Mouse (Mus musculus): Measurements from ENCODE around the gene Cab39l.

Cab39l gene

GRCm38 (mm10) chr14:59627142-59627680 is 186.4 kb downstream of the Cab39l start:
- in situ Hi-C loops (cut with MboI, MseI): no loop called here

- in situ Hi-C loops (cut with MboI, MseI): no loop called here
These were observed 187.1 kb downstream of the Cab39l start for GRCm38 (mm10) chr14:59627823-59628222.

DNA sequence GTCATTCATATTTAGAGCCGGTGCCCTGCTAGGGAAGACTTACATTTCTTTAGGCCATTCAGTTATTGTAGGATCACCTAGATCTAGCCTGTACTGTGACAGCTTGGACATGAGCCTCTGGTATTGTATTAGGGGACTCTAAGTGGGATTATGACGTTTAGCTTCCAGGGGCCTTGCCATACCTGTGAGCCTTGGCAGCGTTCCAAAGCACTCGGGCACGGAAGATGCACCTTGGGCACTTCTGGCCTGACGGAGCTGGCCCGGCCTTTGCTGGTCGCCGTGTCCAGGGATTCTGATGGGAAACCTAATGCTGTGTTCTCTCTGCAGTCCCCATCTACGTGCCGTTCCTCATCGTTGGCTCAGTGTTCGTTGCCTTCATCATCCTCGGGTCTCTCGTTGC is 188.5 kb downstream of the Cab39l start:
- in situ Hi-C loops (cut with MboI, MseI): no loop called here

- in situ Hi-C loops (cut with MboI, MseI): no loop called here
These were observed 189.3 kb downstream of the Cab39l start for GRCm38 (mm10) chr14:59630096-59630495.

GRCm38 (mm10) chr14:59632067-59632466 is 191.3 kb downstream of the Cab39l start:
- in situ Hi-C loops (cut with MboI, MseI): no loop called here

DNA sequence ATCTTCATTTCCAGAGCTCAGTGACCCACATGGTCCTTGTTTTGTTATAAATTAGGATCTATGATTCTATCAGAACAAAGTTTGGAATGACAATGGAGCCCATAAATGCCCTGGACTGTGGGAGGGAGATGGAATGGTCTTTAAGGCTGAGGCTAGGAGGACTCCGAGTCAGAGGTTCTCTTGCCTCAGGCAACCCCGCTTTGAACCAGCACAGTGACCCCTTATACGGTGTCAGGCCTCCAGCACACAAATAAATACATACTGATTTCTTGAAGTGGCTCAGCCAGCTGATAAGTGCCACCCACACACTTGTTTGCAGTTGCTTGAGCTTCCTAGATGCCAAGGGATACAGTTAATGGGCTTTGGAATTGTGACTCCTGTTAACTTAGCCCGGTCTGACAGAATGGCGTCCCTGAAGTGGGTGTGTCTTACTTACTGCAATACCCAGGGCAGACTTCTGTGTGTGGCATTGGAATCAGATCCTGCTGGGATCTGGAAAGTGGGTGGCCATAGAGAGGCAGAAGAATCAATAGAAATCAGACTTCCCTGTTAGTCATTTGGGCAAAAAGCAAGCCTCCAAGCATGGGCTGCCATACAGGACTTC is 192.6 kb downstream of the Cab39l start:
- in situ Hi-C loops (cut with MboI, MseI): no loop called here

DNA sequence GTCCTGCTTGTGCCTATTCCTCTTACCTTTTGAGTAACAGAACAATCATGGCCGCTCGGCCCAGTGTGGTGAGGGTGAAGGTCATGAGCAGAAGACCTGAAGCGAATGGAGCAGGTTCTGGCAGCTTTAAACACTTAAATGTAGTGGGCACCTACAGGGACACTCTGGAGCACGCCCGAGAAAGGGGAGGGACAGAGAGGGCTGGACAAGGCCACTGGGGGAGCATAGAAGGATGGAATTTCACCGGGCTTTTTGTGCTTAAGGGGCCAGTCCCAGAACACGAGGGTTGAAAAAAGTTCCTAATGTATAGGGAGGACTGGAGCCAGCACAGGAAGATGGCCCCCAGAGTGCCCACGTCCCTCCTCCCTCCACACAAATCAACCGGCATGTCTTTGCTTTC is 193.2 kb downstream of the Cab39l start:
- in situ Hi-C loops (cut with MboI, MseI): no loop called here
